Mouse (Mus musculus) 3134 (cell line): ENCODE data around the gene Smg7.
A peak's percentile ranks its signal among the peaks of the same experiment; 100 is the strongest.
"Not testable (repeated sequence)": the region's sequence is repeated elsewhere in the genome, so short reads cannot be mapped to it uniquely, and the experiment has no call there.

Experiments
- DNase-seq: peaks from one replicate; pipeline ENCODE4 v3.0.0-alpha.2; 2011; ENCODE audit warnings: low spot score; ENCODE audit not compliant: insufficient read length; ENCODE audit errors: extremely low read depth

Gene Smg7

DNA sequence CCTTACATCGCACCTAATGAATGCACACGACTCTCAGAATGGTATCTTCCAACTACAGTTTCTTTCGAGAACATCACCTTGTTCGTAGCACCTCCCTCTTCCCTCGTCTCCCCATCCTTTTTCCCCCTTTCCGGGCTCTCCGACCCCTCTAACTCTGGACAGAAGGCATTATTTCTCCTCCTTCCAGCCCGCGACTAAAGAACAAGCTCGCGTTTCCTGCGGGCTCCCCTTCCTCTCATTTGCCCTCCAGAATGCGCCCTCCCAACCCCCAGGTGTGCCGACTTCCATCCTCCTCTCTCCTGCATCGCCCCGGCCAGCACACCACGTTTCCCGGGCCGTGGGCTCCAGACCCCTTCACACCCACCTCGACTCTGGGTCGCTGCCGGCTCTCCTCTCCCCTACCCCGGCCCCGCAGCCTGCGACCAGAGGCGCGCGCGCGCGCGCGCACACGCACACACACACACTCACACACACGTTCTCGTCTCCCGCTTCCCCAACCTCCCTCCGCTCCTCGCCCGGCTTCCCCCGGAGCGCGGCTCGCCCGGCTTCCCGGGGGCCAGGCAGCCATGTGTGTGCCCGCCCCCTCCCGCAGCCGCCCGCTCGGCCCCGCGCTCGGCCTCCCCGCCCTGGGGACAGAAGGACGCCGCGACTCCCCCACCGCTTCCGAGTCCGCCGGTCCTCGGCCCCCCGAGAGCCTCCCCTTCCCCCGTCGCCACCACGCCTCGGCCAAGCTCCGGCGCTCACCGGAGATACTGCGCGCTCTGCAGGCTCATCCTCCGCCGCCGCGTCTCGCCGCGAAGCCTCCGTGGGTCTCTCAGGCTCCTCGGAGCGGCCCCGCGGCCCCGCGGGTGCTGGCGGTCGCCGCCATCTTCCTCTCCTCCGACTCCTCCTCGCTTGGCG is at the start of gene Smg7:
Smg7 (minus strand) TSS at position 882 of the 900 bp plus-strand sequence.
- DNase-seq = no peak

- DNase-seq = no peak
Observed at GRCm38 (mm10) chr1:152942977-152943376, 40.5 kb upstream of the Smg7 start.

DNA sequence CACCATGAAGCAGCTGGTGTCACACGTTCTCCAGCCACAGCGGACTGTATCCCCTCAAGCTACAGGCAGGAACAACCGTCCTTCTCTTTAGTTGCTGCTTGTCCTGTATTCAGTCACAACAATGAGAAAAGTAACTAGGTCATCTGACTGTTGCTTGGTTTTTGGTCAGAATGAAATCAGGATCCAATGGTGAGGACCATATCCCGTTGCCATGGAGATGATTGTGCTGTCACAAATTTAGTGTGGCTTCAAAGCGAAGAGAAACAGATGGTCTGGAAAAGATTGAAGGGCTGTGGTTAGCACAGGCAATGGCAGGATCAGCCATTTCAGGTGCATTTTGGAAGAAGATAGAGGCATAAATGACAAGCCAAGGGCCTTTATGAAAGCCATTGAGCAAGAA is 33.9 kb upstream of the Smg7 start:
- DNase-seq = no peak

DNA sequence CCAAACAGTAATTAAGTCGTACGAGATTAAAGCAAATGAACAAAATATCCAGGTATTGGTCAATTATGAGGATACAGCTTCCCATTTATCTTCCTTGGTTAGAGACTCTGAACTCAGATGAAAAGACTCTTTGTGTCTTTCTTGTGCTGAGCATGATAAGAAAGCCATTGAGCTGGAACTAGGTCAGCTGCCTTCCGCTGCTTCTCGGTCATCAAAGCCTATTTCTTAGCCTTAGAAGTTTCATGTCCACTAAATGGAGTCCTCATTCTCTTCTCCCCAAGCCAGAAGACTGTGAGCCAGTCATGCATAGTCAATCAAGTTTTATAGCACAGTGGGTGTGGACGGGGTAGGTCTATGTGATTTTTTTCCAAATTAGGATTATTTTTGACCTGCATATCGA is 33.0 kb upstream of the Smg7 start:
- no peak for DNase-seq

- DNase-seq = no peak
Observed at GRCm38 (mm10) chr1:152933962-152934361, 31.5 kb upstream of the Smg7 start.

DNA sequence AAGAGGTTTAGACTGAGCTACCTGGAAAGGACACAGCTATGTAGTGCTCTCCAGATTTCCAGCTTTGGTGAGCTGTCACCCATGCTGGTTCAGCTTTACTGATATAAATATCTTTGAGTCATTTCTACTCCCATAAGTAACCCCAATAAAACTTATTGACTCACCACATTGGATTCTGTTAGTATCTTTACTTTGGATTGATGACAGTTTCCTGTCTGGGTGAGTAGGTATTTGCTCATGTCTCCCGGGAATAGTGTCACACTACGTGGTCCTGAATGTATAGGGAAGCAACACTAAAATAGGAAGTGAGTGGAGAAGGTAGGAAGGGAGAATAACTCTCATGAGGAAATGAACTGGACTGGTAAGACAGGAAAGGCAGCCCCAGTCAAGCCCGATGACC is 19.3 kb upstream of the Smg7 start:
- peak; percentile 54 for DNase-seq

DNA sequence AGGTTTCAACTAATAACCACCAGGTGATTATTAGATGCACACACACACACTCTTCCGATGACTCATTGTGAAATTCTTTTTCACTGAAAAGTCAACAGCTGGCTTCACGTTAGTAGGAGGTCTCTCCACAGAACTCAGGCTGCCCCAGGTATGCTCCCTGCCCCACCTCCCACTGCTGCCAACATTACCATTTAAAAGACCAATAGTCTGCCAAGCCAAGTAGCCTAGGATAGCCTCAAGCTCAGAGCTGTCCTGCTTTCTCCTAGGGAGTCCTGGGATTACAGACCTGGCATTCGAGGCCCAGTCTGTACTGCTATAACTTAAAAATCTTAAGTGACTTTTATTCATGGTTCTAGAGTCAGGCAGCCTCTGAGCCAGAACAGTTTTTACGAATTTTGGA is 15.2 kb upstream of the Smg7 start:
- DNase-seq = no peak

DNA sequence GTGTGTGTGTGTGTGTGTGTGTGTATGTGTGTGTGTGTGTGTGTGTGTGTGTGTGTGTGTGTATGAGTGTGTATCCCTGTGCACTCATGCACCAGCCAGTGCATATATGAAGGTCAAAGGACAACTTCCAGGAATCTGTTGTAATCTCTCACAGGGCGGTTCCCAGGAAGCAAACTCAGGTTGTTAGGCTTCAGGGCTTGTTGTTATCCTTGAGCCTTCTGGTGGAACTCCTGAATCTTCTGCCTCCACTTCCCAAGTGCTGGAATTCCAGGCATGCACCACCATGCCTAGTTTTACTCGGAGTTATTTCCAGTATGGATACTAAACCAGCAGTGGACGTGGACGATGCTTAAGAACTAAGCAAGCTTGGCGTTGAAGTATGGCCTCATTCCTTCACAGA is 14.5 kb upstream of the Smg7 start:
- no peak for DNase-seq

DNA sequence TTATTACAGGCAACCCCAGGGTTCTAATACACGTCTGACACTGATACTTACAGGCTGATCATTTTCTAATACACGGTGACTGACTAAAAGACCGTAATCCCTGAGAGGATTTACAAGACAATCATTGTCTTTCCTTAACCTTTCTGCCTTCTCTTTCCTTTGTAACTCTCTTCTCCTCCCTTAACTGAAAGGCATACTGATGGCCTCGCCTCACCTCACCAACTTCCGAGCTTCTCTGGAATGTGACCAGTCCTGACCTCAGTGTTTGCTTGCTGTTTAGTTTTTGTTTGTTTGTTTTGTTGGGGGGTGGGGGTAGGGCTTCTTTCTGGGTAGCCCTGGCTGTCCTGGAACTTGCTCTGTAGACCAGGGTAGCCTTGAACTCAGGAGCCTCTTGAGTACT is 13.3 kb upstream of the Smg7 start:
- no peak for DNase-seq

DNA sequence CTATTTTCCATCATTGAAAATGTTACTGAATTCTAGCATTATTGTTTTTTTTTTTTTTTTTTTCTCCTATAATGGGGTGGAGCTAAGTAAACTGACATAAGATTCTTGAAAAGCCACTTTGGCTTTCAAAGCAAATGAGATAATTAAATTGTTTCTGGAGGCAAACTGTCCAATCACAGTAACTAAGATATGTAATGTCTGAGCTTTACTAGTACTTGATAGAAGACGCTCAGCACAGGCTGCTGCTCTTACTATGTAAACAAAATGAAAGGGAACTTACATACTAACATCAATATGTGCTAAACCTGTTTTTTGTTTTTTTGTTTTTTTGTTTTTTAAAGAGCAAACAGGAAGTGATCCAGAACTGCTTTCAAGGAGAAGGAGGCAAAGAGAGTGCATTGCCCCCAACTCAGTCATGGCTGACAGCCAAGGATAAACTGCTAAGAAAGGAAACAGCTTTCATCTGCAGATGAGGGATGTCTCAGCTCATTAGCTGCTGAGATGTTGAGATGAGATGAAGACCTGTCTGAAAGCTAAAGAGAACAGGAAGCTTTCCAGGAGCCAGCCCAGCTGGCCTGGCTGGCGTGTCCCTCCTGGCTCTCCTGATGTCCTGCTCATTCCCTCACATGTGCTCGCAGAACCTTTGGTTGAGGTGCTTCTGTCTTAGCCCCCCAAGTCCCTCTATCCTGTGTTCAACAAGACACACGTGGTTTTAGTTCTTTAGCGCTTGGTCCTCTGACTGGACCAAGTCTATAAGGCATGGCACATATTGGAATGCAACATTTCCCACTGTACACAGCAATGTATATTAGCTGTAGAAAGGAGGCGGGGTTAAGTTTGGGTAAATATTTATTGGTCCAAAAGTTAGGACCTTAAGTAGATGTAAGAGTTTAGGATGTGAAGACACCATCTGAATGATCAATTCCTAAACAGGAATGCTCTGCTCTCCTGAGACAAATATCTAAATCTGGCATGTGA is 11.3 kb upstream of the Smg7 start:
- no peak for DNase-seq

DNA sequence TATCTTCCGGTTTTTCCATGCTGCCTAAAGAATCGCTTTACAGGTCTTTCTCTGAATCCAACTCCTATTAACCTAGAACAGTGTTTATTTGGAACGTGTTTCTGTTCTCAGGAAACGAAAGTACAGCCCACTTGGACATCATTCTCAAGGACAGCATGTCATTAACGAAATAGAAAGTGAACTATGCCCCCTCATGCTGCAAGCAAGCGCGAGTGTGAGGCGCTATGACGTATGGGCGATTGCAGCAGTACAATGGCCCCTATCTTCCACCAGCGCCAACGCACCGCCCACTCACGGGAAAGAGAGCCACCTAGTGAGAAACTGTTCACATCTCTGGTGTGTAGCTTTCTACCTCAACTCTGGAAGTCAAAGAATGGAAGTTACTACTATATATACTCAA is 2.0 kb upstream of the Smg7 start:
- DNase-seq = peak; percentile 65

DNA sequence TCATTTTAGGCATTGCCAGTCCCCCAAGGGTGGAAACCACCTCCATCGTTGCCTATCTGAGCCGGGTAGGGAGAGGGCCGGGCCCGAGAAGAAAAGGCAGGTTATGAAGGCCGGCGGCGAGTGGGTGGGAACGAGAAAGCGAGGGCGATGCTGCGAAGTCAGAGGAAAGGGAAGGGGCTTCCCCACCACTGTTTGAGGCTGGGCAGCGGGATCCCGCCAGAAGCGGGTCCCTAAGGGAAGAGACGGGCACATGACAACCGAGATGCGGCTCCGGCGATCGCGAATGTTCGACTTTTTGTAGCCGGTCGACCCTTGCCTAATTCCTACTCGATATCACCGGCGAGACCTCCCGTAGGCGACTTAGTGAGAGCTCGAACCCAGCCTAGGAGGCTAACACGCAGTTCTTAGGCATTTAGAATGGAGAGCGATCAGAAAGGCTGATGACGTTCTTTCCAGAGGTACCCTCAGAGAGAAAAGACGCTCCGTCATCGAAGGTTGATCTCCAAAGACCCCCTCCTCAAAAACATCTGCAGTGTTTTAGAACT is 1.2 kb upstream of the Smg7 start:
- peak; percentile 58 for DNase-seq

DNA sequence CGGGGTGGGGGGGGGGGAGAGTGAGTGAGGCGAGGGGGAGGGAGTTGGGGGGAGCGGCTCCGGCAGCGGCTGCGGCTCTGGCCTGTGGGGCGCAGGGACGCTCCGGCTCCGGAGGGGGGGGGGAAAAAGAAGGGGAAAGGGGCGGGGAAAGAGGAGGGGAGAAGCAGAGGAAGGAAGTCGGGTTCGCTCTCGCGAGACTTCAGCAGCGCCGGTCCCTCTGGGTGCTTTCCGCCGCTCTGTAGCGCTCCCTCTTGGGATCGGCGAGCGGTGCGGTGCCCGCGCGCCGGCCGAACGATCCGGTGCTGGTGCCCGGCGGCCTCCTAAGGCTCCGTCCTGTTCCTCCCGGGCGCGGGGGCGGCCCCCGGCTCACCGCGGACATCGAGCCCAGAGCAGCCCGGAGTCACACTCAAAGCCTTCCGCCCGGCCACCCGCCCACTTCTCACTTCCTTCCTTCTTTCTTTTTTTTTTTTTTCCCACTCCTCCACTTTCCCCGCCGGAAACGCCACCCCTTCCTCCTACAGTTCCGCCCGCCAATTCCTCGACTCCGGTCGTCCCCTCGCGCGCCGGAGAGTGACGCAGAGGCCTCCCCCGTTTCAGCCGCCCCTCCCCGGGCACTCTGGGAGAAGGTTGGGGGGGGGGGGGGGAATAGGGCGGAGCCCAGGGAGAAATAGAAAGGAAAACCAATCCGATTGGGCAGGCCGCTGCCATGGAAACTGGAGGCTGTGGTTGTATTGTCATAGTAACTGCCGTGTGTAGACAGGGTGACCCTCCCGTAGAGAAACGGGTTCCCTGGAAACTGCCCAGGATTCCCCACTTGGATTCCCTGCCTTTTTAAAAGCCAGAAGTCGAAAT is 445 bp upstream of the Smg7 start:
- DNase-seq = peak; percentile 97

GRCm38 (mm10) chr1:152901419-152901764 is 1.1 kb downstream of the Smg7 start:
- no peak for DNase-seq

DNA sequence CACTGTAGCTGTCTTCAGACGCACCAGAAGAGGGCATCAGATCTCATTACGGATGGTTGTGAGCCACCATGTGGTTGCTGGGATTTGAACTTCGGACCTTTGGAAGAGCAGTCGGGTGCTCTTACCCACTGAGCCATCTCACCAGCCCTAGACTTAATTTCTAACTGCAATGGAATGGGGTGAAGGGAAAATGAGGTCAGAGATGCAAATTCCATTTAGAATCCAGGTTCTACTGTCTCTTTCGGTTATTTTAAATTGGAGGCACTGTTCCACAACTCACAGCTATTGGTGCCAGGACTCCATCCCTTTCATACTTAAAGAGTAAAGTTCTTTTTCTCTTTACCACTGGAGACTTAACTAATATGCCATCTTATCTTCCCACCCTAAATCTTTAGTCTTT is 14.4 kb downstream of the Smg7 start:
- DNase-seq = not testable (repeated sequence)

DNA sequence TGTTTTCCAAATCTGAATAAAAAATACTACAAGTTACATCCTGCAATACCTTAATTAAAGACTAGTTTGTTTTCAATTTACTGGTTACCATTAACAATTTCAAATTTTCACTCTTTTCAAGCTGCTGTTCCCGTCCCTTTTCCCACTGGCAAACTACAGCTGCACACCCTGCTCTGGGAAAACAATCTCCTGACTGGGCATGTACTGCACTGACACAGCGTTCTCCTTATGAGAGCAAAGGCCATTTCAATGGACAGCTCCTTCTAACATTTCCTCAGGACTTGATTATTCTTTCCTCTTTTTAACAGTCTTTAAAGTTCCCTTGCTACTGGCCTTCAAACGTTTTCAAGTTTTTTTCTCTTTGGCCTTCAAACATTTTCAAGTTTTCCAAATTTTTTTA is 31.4 kb downstream of the Smg7 start:
- DNase-seq = no peak

DNA sequence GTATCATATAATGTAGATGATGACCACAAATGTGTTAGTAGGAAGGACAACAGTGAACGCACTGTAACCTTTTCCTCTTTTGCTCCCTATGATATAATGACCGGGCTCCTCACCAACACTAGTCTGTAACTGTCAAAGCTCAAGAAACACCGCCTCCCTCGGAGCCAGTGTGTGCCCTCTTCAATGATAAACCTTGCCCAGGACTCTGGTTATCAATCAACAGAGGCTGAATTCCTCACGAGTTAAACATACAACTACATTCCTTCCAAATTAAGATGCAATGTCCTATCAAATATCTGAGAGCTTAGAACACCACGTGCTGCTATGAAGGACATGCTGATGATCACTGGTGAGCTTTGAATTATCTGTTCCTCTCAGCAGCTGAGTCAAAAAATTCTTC is 32.5 kb downstream of the Smg7 start:
- DNase-seq = no peak

DNA sequence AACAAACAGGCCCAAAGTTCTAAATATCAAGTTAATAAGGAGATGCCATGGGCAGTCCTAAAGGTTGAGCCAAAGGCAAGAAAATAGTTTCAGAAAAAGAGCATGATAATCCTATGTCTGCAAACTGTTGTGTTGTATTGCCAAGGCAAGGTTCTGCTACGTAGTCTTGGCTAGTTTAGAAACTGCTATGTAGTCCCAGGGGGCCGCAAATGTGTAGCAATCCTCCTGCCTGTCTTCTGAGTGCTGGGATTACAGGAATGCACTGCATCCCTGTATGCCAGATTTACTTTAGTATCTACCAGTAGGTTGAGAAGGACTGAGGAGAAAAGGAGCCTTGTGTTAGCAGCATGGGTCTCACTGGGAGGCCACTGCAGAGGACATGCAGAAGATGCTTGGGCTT is 55.6 kb downstream of the Smg7 start:
- DNase-seq = no peak

- DNase-seq = no peak
Observed at GRCm38 (mm10) chr1:152845211-152845730, 57.2 kb downstream of the Smg7 start.

DNA sequence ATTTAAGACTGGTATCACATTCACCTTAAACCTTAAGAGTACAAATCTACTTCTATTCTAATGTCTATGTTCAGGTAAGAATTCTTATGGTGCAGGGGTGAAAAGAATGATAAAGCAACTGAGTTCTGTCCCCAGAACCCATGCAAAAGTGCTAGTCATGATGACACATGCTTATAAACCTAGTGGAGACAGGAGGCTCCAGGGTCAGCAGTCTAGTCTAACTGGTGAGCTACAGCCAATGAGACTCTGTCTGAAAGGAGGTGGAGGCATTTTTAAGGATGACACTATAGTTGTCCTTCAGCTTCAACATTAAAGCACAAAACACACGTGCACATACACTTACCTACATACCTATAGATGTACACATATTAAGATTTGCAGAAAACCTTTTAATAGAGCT is 57.8 kb downstream of the Smg7 start:
- no peak for DNase-seq
